In the genomic region with DNA sequence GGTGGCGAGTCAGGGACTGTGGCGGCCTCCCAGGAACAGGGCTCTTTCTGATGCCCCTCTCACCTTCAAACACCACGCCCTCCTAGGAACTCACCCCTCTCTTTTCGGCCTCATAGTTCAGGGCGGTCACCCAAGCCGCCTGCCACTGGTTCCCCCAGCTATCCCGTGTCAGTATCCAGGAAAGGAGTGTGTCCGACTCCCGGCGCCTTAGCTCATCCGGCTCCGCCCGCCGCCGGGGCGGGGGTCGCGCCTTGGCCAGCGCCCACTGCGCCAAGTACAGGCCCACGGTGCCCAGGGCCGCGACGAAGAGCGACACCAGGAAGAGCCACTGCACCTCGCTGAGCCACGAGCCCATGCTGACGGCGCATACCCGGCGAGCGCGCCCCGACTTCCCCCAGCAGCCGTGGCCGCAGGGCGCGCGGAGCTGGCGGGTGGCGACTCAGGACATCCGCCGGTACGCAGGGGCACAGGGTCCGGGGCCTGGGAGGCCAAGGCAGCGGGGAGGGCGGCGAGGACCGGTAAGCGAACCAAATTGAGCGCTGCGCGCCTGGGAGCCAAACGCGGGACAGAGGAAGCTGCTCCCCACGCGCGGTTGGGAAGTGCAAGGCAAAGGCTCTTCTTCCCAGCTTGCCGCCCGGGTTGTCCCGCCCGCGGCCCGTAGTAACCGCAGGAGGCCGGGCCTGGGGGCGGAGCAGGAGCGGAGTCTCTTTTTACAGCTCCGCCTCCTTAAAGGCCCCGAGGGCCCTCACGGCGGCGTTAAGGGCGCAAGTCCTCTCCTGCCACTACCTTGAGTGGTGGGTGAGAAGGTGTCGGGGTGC, we compare ENCODE assay signal across 8 mouse cellular contexts. TPM values are rescaled to one million over a fixed set of nuclear protein-coding genes. Genes with fewer than 3 reads are reported as not detected.
DNase-seq lines count a peak whose midpoint lies in the region; ATAC-seq and TF ChIP-seq lines count a peak whose summit lies in the region.

No protein-coding gene starts in this region.

- DNase-seq in B cell, adult 2 months, result peak; percentile 70 to 72
- DNase-seq in heart, adult 9 months (ENCODE audit: low spot score in 2 of 2), result peak; percentile 91 to 92
- peak; percentile 79 for DNase-seq in limb, embryonic 14.5 days (ENCODE audit: low spot score)
- DNase-seq in spleen, adult 2 months (ENCODE audit: low read depth in 1 of 2, low spot score in 2 of 2), result peak; percentile 38 to 72

- peak; percentile 93 for ATAC-seq in embryonic facial prominence, embryonic 15.5 days (ENCODE audit: insufficient number of reproducible peaks, low FRiP score, low TSS enrichment, low read depth)
- ATAC-seq in kidney, embryonic 14.5 days (ENCODE audit: low FRiP score, low TSS enrichment), result peak; percentile 95
- ATAC-seq in limb, embryonic 14.5 days (ENCODE audit: low FRiP score, low read depth), result peak; percentile 92
- ATAC-seq in midbrain, embryonic 16.5 days, result peak; percentile 94

- H3K9ac ChIP-seq in embryonic facial prominence, embryonic 15.5 days, result peak overlapping the region; percentile 85
- peak overlapping the region; percentile 81 for H3K9ac ChIP-seq in kidney, embryonic 14.5 days (ENCODE audit: low read depth, low read length)
- peak overlapping the region; percentile 86 for H3K9ac ChIP-seq in limb, embryonic 14.5 days (ENCODE audit: low read depth, low read length, severe bottlenecking)
- H3K9ac ChIP-seq in midbrain, embryonic 16.5 days (ENCODE audit: low read depth, low read length), result peak overlapping the region; percentile 91

- under 1% methylated on average over 74 of the region's 75 CpGs for WGBS in embryonic facial prominence, embryonic 15.5 days
- WGBS in kidney, embryonic 14.5 days, result 1% methylated on average over 71 of the region's 75 CpGs
- 0% methylated on average over 75 of the region's 75 CpGs for WGBS in limb, embryonic 14.5 days
- under 1% methylated on average over 74 of the region's 75 CpGs for WGBS in midbrain, embryonic 16.5 days
- under 1% methylated on average over 74 of the region's 75 CpGs for WGBS in spleen, adult 2 months

- no peak for TF ChIP-seq CTCF in bone marrow macrophage, adult 2 months (IDR thresholded peaks at IDR 0.05; ENCODE audit: low read depth, low read length)
- no peak for TF ChIP-seq CTCF in spleen, adult 2 months (IDR thresholded peaks at IDR 0.05; ENCODE audit: extremely low read depth, insufficient read depth, insufficient read length, insufficient replicate concordance)

- TF ChIP-seq POLR2A in bone marrow macrophage, adult 2 months (IDR thresholded peaks at IDR 0.05; ENCODE audit: borderline replicate concordance, low read depth, low read length), result no peak
- TF ChIP-seq POLR2A in limb, embryonic 14.5 days (IDR thresholded peaks at IDR 0.05; ENCODE audit: borderline replicate concordance, extremely low read depth, insufficient read depth, insufficient read length), result 0 out of 2 replicates have a peak, but pooled peaks have one; percentile 52
- peak; percentile 19; the same call in 1 of the 2 replicates for TF ChIP-seq POLR2A in spleen, adult 2 months (IDR thresholded peaks at IDR 0.05; ENCODE audit: low read depth, low read length)

- H3K4me1 ChIP-seq in bone marrow macrophage, adult 2 months (ENCODE audit: control insufficient read depth, insufficient read depth, low read length), result no peaks in the 10 kb centered on the region
- H3K4me1 ChIP-seq in embryonic facial prominence, embryonic 15.5 days, result peaks cover 9% of the 10 kb centered on the region
- peaks cover 11% of the 10 kb centered on the region for H3K4me1 ChIP-seq in kidney, embryonic 14.5 days (ENCODE audit: control insufficient read depth, insufficient read depth, low read length)
- H3K4me1 ChIP-seq in limb, embryonic 14.5 days (ENCODE audit: control insufficient read depth, insufficient read depth, low read length), result no peaks in the 10 kb centered on the region; the same call in 1 of the 2 replicates
- peaks cover 10% of the 10 kb centered on the region for H3K4me1 ChIP-seq in midbrain, embryonic 16.5 days (ENCODE audit: control insufficient read depth, insufficient read depth, low read length)
- peaks cover 6% of the 10 kb centered on the region for H3K4me1 ChIP-seq in spleen, adult 2 months (ENCODE audit: control insufficient read depth, insufficient read depth, insufficient read length)

- H3K27ac ChIP-seq in bone marrow macrophage, adult 2 months (ENCODE audit: insufficient read depth, low read depth, low read length), result peak overlapping the region; percentile 58
- H3K27ac ChIP-seq in embryonic facial prominence, embryonic 15.5 days (replicated peaks), result peak overlapping the region; percentile 91
- H3K27ac ChIP-seq in kidney, embryonic 14.5 days (ENCODE audit: low read depth, low read length), result peak overlapping the region; percentile 90
- H3K27ac ChIP-seq in limb, embryonic 14.5 days (replicated peaks; ENCODE audit: low read depth, low read length), result peak overlapping the region; percentile 80
- H3K27ac ChIP-seq in midbrain, embryonic 16.5 days (ENCODE audit: low read length), result peak overlapping the region; percentile 70
- H3K27ac ChIP-seq in spleen, adult 2 months (ENCODE audit: insufficient read depth, low read length), result peak overlapping the region; percentile 71

- H3K36me3 ChIP-seq in embryonic facial prominence, embryonic 15.5 days, result no peaks in the 10 kb centered on the region
- no peaks in the 10 kb centered on the region for H3K36me3 ChIP-seq in kidney, embryonic 14.5 days (ENCODE audit: control insufficient read depth, insufficient read depth, low read length)
- H3K36me3 ChIP-seq in limb, embryonic 14.5 days (ENCODE audit: control insufficient read depth, insufficient read depth, low read length), result no peaks in the 10 kb centered on the region
- no peaks in the 10 kb centered on the region for H3K36me3 ChIP-seq in midbrain, embryonic 16.5 days (ENCODE audit: control insufficient read depth, insufficient read depth, low read length)
- no peaks in the 10 kb centered on the region for H3K36me3 ChIP-seq in spleen, adult 2 months (ENCODE audit: control insufficient read depth, insufficient read depth, low read length)

- peak overlapping the region; percentile 73 for H3K4me2 ChIP-seq in embryonic facial prominence, embryonic 15.5 days (replicated peaks)
- H3K4me2 ChIP-seq in kidney, embryonic 14.5 days (replicated peaks; ENCODE audit: low read depth, low read length), result peak overlapping the region; percentile 81
- H3K4me2 ChIP-seq in limb, embryonic 14.5 days (replicated peaks; ENCODE audit: low read depth, low read length, severe bottlenecking), result peak overlapping the region; percentile 91
- peak overlapping the region; percentile 92 for H3K4me2 ChIP-seq in midbrain, embryonic 16.5 days (ENCODE audit: low read length)

- peak overlapping the region; percentile 95 for H3K4me3 ChIP-seq in bone marrow macrophage, adult 2 months (ENCODE audit: insufficient read depth, low read length)
- peak overlapping the region; percentile 89 for H3K4me3 ChIP-seq in embryonic facial prominence, embryonic 15.5 days (replicated peaks)
- peak overlapping the region; percentile 90 for H3K4me3 ChIP-seq in kidney, embryonic 14.5 days (ENCODE audit: low read length)
- peak overlapping the region; percentile 85 for H3K4me3 ChIP-seq in limb, embryonic 14.5 days (replicated peaks; ENCODE audit: low read length)
- peak overlapping the region; percentile 92 for H3K4me3 ChIP-seq in midbrain, embryonic 16.5 days (ENCODE audit: low read depth, low read length)
- peak overlapping the region; percentile 75 for H3K4me3 ChIP-seq in spleen, adult 2 months (ENCODE audit: extremely low read depth, insufficient read depth, insufficient read length)

- no peaks in the 10 kb centered on the region for H3K9me3 ChIP-seq in embryonic facial prominence, embryonic 15.5 days (replicated peaks)
- H3K9me3 ChIP-seq in kidney, embryonic 14.5 days (ENCODE audit: control insufficient read depth, low read length), result no peaks in the 10 kb centered on the region
- H3K9me3 ChIP-seq in limb, embryonic 14.5 days (ENCODE audit: control insufficient read depth, low read length), result no peaks in the 10 kb centered on the region
- H3K9me3 ChIP-seq in midbrain, embryonic 16.5 days (replicated peaks; ENCODE audit: control insufficient read depth, low read length, poor library complexity, severe bottlenecking), result no peaks in the 10 kb centered on the region

- no peaks in the 10 kb centered on the region for H3K27me3 ChIP-seq in embryonic facial prominence, embryonic 15.5 days
- no peaks in the 10 kb centered on the region for H3K27me3 ChIP-seq in kidney, embryonic 14.5 days (ENCODE audit: control insufficient read depth, insufficient read depth, low read length)
- H3K27me3 ChIP-seq in limb, embryonic 14.5 days (ENCODE audit: control insufficient read depth, insufficient read depth, low read length), result no peaks in the 10 kb centered on the region
- H3K27me3 ChIP-seq in midbrain, embryonic 16.5 days (ENCODE audit: control insufficient read depth, insufficient read depth, low read depth, low read length), result no peaks in the 10 kb centered on the region
- H3K27me3 ChIP-seq in spleen, adult 2 months (ENCODE audit: control insufficient read depth, insufficient read depth, low read length), result no peaks in the 10 kb centered on the region

RNA-seq across cellular contexts. Expression of gene C2cd2, which starts 40.2 kb away (rescaled TPM):
- polyA plus RNA-seq in bone marrow macrophage, adult 2 months (2012; ENCODE audit: insufficient read depth, insufficient read length, missing spikeins), result 12.3 and 13.4 TPM in 2 replicates
- 23.4 and 23.5 TPM in 2 replicates for polyA plus RNA-seq in embryonic facial prominence, embryonic 15.5 days (2015; fragmentation: Nextera tagmentation; extraction: Ambion mirVana)
- polyA plus RNA-seq in kidney, embryonic 14.5 days (2014; fragmentation: Nextera tagmentation; extraction: Ambion mirVana), result 12.6 and 20.6 TPM in 2 replicates
- polyA plus RNA-seq in limb, embryonic 14.5 days (2012; rRNA removed), result 12.0 and 14.2 TPM in 2 replicates
- polyA plus RNA-seq in limb, embryonic 14.5 days (2014; fragmentation: Nextera tagmentation; extraction: Ambion mirVana), result 21.7 and 22.2 TPM in 2 replicates
- polyA plus RNA-seq in midbrain, embryonic 16.5 days (2015; fragmentation: Nextera tagmentation; extraction: Ambion mirVana), result 11.7 and 13.4 TPM in 2 replicates
- polyA plus RNA-seq in spleen, adult 2 months (2012; rRNA removed), result 10.4 and 21.3 TPM in 2 replicates

RNA-seq across cellular contexts. Expression of gene Zbtb21, which starts 40.3 kb away (rescaled TPM):
- polyA plus RNA-seq in bone marrow macrophage, adult 2 months (2012; ENCODE audit: insufficient read depth, insufficient read length, missing spikeins), result 13.8 and 16.2 TPM in 2 replicates
- polyA plus RNA-seq in embryonic facial prominence, embryonic 15.5 days (2015; fragmentation: Nextera tagmentation; extraction: Ambion mirVana), result 14.3 and 15.0 TPM in 2 replicates
- polyA plus RNA-seq in kidney, embryonic 14.5 days (2014; fragmentation: Nextera tagmentation; extraction: Ambion mirVana), result 12.3 and 14.1 TPM in 2 replicates
- 17.3 and 20.0 TPM in 2 replicates for polyA plus RNA-seq in limb, embryonic 14.5 days (2012; rRNA removed)
- polyA plus RNA-seq in limb, embryonic 14.5 days (2014; fragmentation: Nextera tagmentation; extraction: Ambion mirVana), result 11.9 and 14.5 TPM in 2 replicates
- polyA plus RNA-seq in midbrain, embryonic 16.5 days (2015; fragmentation: Nextera tagmentation; extraction: Ambion mirVana), result 11.9 and 12.8 TPM in 2 replicates
- 10.0 and 11.1 TPM in 2 replicates for polyA plus RNA-seq in spleen, adult 2 months (2012; rRNA removed)

Comparison
In these comparisons a context has a peak if more than half of its experiments do, and no peak if none do; other contexts are left out.
1. Peak in every context shown above with its lines: DNase-seq, ATAC-seq, H3K4me3 ChIP-seq and H3K27ac ChIP-seq.